Mouse (Mus musculus): ENCODE measurements around the gene Wfdc2.
A peak's percentile ranks its signal among the peaks of the same experiment; 100 is the strongest.

DNA sequence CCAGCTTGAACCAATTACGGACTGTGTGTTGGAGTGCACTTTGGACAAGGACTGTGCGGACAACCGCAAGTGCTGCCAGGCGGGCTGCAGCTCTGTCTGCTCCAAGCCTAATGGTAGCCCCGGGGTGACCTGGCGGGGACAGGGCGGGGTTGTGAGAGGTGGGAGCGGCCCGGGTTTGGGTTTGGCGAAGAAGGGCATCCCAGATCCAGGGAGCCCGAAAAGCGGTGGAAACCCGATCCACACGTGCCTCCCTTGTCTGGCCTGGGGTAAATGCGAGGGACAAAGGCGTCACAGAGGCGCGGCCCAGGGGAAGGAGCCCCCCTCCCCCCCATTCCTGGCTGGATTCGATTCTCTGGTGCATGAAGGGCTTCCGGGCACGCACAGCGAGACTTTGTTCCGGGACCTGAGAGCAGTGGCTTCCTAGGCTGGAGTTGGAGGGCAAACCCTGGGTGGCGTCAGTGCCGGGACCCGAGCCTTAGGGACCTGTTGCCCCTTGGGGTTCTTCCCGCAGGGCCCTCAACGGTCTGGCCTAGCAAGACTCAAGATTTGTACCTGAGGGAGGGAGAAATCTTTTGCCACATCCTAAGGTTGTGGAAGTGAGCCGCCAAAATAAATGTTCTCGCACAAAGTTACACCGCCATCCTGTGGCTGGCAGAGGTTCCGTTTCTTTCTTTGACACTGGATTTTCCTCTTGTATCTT is 1.3 kb downstream of the Wfdc2 start:
- TF ChIP-seq CTCF (IDR thresholded peaks at IDR 0.05; ENCODE audit: borderline replicate concordance, insufficient read depth, low read depth, low read length) (peak; percentile 27; the same call in 1 of the 2 replicates), POLR2A (IDR thresholded peaks at IDR 0.05; ENCODE audit: borderline replicate concordance, insufficient read depth, low read length) (no peak)
